Mouse (Mus musculus) c-Kit-positive CD71-negative TER-119-negative erythroid progenitor cells, embryonic 14.5 days (primary cell): ENCODE results near the gene Pkp3.
A peak's percentile ranks its signal among the peaks of the same experiment; 100 is the strongest.

Source experiments
- DNase-seq: peaks from one replicate; pipeline ENCODE4 v3.0.0-alpha.2; 2013; ENCODE audit warnings: low read depth

The Pkp3 gene

DNA sequence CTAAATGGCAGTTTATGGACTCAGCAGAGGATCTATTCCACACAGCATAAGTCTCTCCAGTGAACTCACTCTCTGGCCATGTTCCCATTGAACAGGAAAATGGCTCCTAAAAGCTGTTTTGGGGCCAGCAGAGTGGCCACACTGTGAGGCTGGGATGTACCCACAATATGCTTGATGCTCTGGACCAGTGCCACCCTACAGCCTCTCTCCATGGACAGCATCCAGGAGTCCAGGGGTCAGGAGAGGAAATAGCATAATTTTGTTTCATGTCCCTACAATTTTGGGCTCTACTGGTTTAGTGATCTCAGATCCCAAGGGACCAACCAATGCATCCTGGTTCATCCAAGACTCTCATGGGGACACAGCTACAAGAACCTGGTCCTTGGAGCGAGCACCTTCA is 20.5 kb upstream of the Pkp3 start:
- DNase-seq = no peak

DNA sequence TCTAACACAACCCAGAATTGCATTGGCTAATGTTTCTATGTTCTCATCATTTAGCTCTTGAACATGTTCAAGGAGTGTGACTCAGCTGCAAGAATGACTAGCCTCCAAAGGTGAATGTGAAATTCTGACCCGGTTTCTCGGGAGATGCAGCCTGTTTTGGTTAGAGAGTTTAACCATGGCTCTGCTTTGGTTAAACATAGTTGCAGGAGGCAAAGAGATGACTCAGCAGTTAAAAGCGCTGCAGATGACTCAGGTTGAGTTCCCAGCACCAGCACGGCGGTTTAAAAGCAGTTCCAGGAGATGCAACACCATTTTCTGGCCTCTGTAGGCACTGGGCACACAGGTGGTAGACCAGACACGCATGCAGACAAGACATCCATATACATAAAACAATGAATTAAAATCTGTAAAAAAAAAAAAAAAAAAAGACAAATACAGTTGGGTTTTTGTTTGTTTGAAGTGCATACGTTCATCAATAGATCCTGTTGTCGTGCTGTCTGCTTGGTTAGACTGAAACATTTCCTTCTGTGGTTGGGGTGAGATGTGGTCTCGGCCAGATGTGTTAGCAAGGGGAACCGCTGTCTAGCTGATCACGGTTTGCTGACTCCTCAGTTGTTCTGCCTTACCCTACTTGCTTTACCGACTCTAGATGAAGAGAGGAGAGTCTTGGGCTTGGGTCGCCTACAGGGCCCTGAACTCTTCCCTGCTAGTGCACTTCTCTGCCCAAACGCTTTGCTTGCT is 19.2 kb upstream of the Pkp3 start:
- no peak for DNase-seq

DNA sequence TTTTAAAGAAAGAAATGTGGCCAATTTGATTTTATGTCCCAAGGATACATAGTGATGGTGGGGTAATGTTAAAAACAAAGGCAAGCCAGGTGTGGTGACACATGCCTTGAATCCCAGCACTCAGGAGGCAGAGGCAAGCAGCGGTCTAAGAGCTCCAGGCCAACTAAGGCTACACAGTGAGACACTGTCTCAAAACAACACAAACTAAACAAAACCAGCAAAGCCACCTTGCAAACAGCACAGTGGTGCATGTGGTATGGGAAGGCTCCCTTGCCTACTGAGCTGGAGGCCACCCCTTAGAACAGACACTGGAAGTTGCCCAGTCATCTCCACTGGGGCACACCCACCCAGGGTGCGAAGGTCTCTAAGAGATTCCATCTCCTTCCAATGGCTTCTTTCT is 18.1 kb upstream of the Pkp3 start:
- DNase-seq = no peak

DNA sequence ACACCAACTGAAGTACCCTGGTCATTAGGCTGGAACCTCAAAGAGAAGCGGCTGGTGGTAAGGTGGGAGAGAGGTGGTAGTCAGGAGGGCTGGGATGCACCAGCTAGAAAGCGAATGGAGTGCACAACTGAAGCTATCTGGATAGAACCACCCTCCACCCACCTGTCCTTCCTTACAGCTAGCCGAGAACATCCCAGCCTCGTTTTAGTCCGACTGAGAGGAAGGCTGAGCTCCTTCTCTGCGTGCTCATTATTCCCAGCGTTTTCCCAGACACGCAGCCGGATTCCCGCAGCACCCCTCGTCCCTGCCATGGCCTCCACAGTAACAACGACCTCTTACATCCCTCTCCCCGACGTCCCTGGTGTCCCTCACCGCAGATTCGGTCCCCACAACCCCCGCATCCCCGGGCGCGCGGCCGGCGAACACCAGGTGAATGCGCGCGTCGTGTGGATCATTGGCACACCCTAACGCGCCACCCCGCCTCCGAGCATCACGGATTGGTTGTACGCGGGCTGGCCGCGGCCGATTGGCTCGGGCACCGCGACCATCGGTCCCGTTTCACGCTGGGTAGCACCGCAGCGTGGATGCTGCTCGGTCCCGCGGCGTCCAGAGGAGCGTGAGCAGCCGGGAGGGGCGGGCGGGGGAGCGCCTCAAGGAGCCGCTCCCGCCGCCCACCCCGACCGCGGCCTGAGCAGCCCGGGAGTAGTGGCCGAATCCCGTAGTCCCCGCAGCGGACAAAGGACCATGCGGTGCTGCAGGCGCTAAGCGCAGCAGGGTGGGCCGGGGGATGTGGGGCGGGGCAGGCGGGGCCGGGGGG is 17.4 kb upstream of the Pkp3 start, which contains the start of gene B4galnt4:
B4galnt4 (plus strand) TSS at position 679 of the 817 bp plus-strand sequence.
- no peak for DNase-seq

DNA sequence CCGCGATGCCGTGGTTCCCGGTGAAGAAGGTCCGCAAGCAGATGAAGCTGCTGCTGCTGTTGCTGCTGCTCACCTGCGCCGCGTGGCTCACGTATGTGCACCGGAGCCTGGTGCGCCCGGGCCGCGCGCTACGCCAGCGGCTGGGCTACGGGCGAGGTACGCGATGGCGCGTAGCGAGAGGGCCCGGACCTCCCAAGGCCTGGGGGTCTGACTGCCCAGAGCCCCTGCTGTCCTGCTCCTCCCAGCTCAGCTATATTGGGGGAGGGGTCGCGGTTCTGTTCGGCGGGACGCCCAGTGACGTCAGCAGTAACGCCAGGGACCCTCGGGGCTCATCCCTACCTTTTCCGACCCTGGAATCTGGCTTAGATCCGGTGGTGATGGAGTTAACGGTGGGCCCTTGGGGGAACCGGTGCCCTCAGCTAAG is 16.7 kb upstream of the Pkp3 start:
- DNase-seq = no peak

DNA sequence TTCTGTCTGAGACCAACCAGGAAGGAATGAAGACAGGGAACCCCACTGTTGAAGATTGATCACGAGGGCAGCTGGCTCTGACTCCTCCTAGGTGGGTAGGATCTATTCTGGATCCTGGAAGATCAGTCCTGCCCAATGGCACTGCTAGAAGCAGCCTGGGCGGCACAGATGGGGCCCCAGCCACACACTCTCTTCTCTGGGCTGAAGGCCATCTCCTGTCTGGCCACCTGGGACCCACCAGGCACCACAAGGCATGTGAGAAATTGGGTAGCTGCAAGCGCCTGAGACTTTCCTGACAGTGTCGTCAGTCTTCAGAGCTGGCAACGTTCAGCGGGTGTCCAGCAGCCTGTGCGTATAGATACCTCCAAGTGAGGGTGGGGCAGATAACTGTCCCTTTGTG is 15.5 kb upstream of the Pkp3 start:
- no peak for DNase-seq

DNA sequence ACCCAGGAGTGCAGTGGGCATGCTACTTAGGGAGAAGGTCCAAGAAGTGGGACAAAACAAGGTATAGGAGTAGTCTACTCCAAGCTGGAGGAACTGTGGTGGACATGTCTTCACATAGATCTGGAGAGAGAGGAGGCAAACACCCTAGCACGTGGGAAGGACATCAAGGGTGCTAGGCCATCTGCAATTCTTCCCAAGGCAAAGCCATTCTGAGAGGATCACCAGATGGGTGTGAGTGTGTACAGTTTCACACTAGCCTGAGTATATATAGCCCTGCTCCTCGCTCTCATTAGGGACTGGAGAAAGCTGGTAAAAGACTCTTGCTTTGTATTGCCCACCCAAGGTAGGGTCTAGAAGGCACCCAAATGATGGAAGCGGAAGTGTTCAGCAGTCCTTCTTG is 14.7 kb upstream of the Pkp3 start:
- DNase-seq = no peak

DNA sequence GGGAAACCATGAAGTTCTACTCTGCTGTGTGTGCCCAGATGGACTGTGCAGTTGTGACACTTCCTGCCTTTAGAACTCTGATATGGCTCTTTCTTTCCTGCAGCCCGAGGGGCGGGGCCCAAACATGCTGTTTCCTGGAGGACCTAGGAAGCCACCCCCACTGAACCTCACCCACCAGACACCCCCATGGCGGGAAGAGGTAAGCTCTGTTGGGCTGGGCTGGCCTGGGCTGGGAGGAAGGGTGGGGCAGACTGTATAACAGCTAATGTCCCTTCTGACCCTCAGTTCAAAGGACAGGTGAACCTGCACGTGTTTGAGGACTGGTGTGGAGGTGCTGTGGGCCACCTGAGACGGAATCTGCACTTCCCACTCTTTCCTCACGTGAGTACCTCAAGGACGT is 13.8 kb upstream of the Pkp3 start:
- no peak for DNase-seq

DNA sequence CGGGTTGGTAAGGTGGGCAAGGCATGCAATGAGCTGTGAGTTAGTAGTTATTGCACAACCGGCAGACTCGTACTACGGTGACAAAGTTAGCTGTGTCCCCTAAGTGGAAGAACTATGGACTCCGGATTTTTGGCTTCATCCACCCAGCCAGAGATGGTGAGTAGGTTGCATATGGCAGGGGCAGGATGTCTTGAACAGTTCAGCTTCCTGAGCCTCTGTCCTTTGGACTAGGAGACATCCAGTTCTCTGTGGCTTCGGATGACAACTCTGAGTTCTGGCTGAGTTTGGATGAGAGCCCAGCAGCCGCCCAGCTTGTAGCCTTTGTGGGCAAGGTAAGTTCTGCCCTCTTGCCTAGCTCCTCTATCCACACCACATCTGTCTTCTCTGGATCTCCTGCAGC is 13.4 kb upstream of the Pkp3 start:
- DNase-seq = no peak

DNA sequence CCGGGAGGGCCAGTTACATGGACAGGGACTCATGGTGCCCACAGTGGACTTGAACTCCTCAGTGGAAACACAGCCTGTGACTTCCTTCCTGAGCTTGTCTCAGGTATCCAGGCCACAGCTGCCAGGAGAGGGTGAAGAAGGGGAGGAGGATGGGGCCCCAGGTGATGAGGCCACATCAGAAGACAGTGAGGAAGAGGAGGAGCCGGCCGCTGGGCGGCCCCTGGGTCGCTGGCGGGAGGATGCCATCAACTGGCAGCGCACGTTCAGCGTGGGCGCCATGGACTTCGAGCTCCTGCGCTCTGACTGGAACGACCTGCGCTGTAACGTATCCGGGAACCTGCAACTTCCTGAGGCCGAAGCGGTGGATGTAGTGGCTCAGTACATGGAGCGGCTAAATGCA is 9.7 kb upstream of the Pkp3 start:
- DNase-seq = no peak

DNA sequence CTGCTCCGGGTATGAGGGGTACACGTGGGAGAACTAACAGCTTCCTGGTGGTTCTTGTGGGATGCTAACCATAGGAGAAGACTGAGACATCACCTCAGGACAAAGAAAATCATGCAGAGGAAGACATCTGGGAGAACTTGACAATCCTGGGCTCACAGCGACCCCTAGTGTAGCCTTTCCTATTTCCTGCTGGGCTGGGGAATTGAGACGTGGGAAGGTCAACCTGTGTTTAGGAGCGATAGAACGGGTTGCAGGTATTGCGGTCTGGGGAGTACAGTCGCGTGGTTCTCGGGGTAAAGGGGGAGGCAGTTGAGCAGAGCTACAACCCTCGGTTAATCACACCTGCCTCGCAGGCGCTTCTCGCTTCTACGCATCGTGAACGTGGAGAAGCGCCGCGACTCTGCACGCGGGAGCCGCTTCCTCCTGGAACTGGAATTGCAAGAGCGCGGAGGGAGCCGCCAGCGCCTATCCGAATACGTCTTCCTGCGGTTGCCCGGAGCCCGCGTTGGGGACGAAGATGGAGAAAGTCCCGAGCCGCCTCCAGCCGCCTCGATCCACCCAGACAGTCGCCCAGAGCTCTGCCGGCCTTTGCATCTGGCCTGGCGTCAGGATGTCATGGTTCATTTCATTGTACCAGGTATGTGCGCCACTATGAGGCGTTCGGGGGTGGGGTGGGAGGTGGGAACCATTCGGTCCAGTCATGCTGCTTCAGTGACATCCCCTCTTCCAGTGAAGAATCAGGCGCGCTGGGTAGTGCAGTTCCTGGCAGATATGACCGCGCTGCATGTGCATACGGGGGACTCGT is 7.8 kb upstream of the Pkp3 start:
- DNase-seq = peak; percentile 81

DNA sequence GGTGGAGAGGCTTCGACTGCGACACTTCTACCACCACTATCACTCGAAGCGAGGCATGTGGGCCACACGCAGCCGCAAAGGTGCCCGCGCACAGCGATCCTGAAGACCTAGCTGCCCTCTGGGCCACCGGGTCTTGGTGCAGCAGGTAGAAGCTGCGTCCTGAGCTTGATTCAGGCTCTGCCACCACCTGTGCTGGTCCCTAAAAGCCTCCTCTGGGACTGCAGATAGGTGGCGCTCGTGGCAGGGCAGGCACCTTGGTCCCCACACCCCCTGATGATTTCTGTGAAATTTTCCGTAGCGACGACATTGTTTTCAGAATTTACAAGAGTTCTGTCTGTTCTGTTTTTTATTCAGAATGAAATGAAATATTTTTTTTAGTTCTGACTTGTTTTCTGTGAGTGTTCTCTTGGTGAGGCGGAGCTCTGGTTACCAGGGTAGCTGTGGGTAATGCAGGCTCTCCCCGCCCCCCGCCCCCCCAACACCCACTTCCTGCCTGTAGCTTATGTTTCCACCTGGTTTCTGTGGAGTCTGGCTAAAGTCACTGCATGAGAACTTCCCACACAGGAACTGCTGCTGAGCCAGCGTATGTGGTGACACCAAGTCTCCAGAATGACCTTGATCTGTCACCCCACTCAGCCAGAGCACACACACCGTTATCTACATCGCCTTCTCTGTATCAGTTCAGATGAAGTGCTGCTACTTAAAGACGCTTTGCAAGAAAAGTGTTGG is 5.8 kb upstream of the Pkp3 start:
- DNase-seq = no peak

DNA sequence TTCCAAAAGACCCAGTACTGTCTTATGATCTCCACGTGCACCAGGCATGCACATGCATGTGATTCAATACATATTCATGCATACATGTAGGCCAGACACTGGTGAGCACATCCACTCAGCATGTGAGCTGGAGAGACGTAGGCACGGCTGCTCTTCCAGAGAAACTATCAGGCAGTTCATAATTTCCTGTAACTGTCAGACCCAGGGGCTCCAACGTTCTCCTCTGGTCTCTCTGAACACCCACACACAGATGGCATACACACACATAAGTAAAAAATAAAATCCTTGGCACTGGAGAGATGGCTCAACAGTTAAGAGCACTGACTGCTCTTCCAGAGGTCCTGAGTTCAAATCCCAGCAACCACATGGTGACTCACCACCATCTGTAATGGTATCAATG is 4.2 kb upstream of the Pkp3 start:
- DNase-seq = no peak

DNA sequence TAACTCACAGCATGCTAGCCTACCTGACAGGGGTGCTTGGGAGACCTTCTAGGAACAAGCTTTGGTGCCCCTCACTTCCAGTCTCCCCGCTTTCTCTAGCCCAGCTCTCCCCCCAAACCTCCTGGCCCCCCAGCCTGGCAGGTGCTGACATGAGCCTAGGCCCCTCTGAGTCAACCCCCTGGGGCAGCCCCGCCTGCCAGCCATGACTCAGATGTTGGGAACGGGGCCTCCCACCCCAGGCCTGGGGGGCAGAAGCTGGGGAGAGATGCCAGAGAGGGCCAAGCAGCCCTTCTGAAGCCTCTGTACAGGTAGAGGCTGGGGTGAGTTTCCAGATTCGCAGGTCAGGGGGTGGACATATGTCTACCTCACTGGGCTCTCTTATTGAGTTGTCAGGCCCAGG is 858 bp downstream of the Pkp3 start:
- DNase-seq = no peak

DNA sequence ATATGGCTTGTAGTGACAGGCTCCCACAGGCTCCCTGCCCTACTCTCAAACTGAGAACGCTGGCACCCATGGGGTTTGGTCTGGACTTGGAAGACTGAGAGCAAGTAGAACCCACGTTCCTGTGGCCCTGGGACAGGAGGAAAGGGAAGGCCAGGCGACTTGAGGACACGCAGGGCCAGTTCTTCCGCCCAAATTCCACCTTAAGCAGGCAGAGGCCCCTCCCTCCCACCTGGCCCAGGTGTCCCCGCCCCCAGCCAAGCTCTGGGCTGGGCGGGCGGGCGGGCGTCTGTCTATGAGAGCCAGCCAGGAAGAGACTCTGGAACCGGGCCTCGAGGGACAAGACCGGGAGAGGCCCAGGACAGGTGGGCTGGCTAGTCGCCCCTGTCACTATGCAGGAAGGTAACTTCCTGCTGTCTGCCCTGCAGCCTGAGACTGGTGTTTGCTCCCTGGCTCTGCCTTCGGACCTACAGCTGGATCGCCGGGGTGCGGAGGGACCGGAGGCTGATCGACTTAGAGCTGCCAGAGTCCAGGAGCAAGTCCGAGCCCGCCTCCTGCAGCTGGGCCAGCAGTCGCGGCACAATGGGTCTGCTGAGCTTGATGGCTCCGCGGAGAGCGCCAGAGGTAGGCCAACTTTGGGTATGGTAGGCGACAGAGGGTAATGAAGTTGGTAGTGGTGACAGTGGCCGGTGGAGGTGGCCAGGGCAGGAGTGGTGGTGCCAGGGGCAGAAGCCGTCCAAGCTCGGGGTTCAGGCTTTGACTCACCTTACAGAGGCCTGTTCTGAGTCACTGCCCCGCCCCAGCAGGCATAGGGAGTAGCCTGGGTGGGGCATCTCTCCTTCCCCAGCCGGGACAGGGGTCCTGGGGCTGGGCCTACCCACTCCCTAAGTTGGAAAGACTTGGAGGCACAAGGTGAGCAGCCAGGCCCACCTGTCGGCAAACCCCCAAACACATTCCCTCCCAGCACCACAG is 1.7 kb downstream of the Pkp3 start:
- DNase-seq = no peak

DNA sequence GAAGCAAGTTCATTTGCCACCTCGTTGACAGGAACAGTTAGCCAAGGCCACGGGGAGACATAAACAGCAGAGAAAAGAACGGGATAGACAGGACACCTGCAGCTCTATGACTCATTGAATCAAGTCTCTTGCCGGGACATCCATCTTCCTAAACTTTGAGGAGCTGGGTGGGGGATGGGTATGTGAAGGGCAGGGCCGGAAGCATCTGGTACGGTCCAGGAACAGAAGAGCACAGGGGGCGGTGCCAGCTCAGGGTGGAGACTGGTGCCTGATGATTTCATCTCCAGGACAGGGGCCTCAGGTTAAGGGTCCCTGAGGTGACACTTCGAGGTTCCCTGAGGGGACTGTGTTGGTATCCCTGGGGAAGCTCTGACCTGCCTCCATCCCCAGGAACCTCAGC is 9.9 kb downstream of the Pkp3 start:
- DNase-seq = no peak

DNA sequence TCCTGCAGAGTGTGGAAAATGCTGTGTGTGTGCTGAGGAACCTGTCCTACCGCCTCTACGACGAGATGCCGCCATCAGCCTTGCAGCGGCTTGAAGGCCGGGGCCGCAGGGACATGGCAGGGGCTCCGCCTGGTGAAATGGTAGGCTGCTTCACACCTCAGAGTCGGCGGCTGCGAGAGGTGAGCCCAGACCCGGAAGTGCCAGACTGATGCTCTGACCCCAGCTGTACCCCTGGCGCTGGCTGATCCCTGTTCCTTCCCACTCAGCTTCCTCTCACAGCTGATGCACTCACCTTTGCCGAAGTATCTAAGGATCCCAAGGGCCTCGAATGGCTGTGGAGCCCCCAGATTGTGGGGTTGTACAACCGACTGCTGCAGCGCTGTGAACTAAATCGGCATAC is 10.5 kb downstream of the Pkp3 start:
- DNase-seq = no peak

DNA sequence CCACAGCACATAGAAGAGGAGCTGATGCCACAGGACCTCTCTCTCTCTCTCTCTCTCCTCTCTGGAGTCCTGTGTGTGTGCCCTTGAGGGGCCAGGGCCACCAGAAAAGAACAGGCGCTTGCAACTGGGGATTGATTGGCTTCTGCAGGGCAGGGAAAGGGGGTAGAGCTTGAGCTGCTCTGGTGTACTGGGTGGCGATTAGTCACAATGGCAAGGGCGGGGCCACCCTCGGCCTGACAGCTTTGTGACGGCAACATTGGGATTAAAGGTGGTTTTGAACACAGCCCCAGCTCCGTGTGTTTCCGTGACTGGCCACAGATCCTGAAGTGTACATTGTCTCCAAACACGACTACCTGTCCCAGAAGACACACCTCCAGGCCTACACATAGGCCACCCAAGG is 12.2 kb downstream of the Pkp3 start:
- no peak for DNase-seq

DNA sequence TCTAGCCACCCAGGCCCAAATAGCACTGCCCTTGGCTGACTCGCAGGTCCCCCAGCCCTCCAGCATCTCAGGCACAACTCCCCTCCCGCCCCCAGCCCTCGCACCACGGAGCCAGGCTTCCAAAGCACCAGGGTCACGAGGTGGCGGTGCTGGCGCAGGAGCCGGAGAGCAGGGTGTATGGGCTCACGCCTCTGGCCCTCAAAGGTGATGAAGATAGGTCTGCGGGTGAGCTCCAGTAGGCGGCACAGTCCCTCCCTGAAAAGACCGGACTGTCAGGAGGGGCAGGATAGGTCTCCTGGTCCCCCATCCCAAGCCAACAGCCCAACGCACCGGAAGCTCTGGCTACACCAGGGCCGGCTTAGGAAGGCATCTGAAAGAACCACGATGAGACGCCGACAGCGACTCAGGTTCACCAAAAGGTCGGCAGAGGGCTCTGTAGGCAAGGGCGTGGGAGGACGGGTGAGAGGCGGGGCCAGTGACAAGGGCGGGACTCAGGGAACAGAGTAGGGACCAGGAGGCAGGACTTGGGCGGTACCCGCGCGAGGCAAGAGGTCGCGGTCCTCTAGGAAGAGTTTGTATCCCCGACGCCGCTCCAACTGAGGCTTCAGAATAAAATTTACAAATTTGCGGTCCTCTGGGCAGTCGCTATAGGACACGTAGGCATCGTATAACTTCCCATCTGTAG is 14.2 kb downstream of the Pkp3 start:
- DNase-seq = peak; percentile 79

DNA sequence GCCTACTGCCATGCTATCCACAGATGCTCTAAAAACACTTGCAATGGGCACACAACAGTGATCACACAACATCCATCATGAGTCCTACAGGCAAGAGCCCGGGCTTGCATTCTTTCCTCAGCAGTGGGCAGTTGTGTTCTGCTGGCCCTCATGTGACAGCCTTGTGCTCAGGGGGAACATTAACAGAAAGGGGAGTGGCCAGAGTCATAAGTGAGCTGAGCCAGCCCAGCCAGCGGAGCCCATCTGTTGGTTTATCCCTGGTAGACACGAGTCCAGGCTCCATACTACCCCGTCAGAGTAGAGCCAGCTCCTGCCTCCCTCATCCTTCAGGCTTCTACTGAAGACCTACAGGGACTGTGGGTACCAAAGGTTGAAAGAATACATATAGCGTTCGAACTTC is 15.9 kb downstream of the Pkp3 start:
- DNase-seq = no peak
